Mouse (Mus musculus) small intestine, adult 2 months (tissue): ENCODE data around the gene Plcxd1.

ENCODE experiments used
- CTCF ChIP-seq: fragments of 200-500 bp; IDR thresholded peaks from 2 replicates; pipeline ENCODE4 v1.5.1; 2012; ENCODE audit warnings: low read depth, mild to moderate bottlenecking, control low read depth, inconsistent platforms, low read length, moderate library complexity, mixed read lengths; ENCODE audit not compliant: insufficient replicate concordance, insufficient read length; ENCODE audit errors: extremely low read depth
- POLR2A ChIP-seq: fragments of 200-500 bp; IDR thresholded peaks from 2 replicates; pipeline ENCODE4 v1.6.1; 2012; ENCODE audit warnings: low read depth, mild to moderate bottlenecking, control low read depth, inconsistent platforms, low read length, moderate library complexity

DNA sequence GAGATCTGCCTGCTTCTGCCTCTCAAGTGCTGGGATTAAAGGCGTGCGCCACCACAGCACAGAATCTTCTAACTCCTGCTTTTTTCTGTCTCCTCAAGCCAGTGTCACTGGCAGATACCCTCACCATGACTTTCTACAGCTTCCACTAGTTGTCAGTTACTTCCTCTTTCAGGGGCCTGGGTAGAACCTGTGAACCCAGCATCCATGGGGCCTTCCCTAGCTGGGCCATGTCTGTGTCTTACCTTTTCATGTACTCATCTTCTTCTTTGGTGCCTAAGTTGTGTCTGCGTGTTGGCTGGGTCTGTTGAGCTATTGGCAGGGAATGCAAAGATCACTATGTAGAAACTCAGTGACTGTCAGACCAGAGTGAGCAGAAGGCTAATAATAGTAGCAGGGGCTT, 38.0 kb downstream of the Plcxd1 start:
- TF ChIP-seq CTCF (no peak), POLR2A (no peak)
